Mouse (Mus musculus): ENCODE results near the gene Dusp23.

DNA sequence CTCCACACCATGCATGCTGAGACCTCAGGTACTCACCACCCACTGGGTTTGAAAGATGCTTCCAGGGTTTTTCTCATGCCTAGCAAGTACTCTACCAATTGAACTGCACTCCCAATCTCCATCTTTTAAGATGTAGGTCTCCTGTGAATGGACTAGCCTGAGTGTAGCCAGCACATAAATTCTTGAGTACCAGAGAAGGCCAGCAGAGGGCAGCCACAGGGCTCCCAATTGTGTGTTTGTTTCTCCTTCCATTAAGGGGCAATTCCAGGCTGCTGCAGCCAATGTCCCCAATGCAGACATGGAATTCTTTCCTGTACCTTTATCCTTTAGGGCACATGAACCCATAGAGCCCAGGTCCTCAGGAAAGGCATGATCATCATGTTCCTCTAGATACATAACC is 38.3 kb downstream of the Dusp23 start:
- TF ChIP-seq GATA1 (IDR thresholded peaks at IDR 0.05; ENCODE audit: low read length) (no peak), TAL1 (IDR thresholded peaks at IDR 0.05; ENCODE audit: low read length) (no peak)

Measured in erythroblast, embryonic 14.5 days (primary cell).